Mouse (Mus musculus): ENCODE measurements around the gene Mllt3. TPM values are rescaled to one million over a fixed set of nuclear protein-coding genes. Genes with fewer than 3 reads are reported as not detected.

The Mllt3 gene
- total RNA-seq, 2 experiments from 2014 or later, result 52.2 to 56.0 TPM

DNA sequence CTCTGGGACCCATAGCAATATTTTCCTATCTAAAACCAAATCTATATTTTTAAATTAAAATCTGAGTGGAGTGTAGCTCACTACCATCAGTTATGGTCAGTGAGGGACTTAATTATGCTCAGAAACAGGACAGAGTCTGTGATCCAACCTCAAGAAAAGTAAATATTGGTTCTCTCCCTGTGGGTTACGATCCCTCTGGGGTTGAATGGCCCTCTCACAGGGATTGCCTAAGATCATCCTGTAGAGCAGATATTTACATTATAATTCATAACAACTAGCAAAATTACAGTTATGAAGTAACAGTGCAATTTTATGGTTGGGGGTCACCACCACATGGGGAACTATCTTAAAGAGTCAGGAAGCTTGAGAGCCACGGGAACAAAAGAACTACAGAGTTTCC is 152.9 kb downstream of the Mllt3 start:
- DNase-seq, result no peak

DNA sequence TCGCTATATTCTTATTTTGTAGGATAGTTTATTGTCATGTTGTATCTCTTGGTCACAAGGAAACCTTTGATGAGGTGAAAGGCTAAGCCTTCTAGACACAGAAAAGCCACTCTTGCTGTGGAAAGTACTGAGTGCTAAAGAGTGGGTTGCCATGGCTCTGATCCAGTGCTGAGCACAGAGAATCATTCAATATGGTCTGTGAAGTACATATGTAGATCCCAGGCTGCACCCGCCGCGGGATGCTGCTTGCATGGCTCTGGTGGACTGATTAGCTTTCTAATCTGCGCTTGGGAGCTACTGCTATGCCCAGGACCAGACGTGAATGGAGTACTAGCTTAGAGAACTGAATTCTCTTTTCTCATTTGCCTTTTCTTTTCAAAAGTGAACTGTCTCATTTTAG is 154.5 kb downstream of the Mllt3 start:
- DNase-seq, result peak in 1 of 2 experiments; percentile 25

GRCm38 (mm10) chr4:87870563-87870962 is 162.6 kb downstream of the Mllt3 start:
- no peak for DNase-seq

GRCm38 (mm10) chr4:87866564-87866963 is 166.6 kb downstream of the Mllt3 start:
- DNase-seq, result peak in 1 of 2 experiments; percentile 19

- DNase-seq, result no peak
Observed at GRCm38 (mm10) chr4:87865848-87866247, 167.3 kb downstream of the Mllt3 start.

DNA sequence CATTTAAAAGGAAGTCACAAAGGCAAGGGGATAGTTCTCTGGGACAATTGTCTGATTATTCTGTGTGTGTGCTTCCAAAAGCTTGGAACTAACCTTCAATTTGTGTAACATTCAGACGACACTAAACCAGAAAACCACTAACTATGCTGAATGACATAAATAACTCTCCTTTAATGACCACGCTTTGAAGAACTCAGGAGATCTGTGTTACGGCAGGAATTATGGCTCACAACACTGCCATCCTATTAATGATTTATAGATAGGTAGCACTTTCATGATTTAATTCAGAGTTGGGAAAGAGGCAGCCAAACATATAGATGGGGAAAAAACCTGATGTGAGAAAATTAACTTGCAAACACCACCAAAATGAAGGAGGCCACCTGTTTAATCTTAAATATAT is 168.1 kb downstream of the Mllt3 start:
- DNase-seq, result no peak

DNA sequence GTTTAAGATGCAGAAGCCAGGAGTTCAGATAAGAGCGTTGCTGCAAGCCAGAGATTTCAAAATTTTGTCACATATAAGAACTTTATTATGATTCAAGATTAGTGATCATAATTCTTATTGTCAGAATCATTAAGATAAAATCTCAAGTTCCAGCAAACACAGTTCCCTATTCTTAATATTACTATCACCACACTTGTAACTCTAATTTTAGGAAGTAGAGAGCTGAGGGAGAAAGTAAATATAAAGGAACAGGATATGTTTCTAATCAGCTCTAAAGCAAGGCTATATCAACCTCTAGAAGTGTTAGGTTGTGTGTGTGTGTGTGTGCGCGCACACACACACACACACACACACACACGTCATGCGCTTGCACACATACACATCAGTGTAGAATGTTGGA is 170.0 kb downstream of the Mllt3 start:
- no peak for DNase-seq

- no peak for DNase-seq
Observed at GRCm38 (mm10) chr4:87860723-87861122, 172.4 kb downstream of the Mllt3 start.

DNA sequence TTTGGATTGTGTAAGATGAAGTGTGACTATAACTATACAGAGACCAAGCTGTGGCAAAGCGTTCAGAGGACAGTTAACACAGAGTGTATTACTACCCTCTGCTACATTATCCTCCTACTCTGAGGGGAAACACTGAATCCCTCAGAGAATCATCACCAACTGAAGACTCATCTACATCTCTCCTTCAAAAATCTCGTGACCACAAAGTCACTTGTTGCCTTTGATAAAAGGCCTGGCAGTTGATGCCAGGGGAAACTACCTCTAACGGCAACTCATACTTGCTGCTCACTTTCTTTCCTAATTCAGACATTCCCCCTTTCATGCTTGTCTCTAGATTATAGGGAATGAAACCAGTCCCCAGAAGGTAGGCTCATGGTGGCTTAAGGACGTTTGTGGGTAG is 174.0 kb downstream of the Mllt3 start:
- no peak for DNase-seq

DNA sequence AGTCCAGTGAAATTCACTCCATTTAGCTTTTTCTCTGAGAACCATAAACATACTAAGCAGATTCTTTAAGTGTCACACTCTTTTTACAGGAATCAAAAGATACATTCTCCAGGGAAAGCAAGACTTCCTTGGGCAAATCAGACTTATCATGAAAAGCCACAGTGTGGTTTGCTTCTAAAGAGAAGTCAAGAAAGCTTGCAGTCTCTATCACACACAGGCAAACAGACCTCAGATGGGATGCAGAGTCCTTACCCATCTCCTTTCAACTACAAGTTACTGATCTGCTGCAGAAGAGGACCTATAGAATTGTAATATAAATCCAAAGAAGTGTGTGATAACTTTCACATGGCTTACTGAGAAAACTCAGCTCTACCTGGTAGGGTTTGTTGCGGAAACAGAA is 175.2 kb downstream of the Mllt3 start:
- no peak for DNase-seq

GRCm38 (mm10) chr4:87852461-87852860 is 180.7 kb downstream of the Mllt3 start:
- no peak for DNase-seq

DNA sequence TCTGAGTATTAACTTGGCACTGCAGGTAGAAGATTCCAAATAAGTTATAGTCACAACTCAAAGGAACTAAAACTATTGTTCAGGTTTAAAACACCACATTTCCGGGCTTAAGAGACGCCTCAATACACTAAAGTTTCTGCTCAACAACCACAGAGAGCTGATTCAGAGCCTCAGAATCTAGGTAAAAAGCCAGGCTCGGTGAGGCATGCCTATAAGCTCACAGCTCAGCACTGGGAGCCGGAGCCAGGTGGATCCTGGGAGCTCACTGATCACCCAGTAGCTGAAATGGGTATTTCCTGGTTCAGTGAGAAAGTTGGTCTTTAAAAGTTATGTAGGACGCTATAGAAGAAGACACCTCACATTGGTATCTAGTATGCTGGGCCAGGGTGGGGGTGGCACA is 183.1 kb downstream of the Mllt3 start:
- DNase-seq, result no peak

DNA sequence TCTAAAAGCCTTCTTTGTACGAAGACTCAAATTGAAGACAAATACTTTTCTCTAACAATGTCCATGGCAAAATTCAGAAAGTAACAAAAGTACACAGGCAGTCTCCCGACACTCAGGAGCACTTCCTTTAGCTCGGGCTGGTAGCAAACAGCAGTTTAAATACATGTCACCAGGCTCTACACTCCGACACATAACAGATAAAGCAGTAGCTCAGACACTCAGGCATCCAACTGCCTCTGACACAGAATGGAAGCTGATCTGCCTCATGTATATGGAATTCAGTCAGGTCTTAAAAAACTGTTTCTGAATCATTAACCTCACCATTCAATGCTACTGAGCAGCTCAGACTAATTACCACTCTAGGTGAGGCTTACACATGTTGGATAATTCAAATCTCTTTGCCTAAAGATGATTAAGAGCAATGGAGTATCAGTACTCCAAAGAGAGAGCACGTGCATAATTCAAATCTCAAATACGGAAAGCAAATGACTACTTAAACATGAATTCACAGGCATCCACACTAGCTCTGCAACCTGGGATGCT is 188.4 kb downstream of the Mllt3 start:
- DNase-seq, result no peak

GRCm38 (mm10) chr4:87840210-87840910 is 192.8 kb downstream of the Mllt3 start:
- DNase-seq, result no peak

GRCm38 (mm10) chr4:87838716-87839115 is 194.4 kb downstream of the Mllt3 start:
- no peak for DNase-seq

GRCm38 (mm10) chr4:87837471-87838361 is 195.4 kb downstream of the Mllt3 start:
- DNase-seq, result no peak

GRCm38 (mm10) chr4:87836257-87836656 is 196.9 kb downstream of the Mllt3 start:
- DNase-seq, result no peak

GRCm38 (mm10) chr4:87835191-87835590 is 198.0 kb downstream of the Mllt3 start:
- DNase-seq, result no peak

DNA sequence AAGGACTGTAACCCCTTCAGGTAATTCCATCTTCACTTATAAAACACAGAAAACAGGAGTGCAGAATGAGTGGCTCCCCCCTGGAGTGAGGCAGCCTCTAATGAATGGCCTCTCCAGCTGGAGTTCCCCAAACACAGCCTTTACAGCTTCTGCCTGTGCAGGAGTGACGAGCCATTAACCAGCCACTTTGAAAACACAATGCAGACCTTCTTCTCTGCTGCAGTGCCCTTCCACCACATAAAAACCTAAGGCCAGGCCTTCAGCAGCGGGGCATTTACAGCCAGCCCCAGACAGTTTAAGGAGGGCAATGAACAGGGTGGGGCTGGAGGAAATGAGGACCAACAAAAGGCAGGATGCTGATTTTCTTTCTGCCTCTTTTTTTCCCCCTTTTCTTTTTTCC is 198.9 kb downstream of the Mllt3 start:
- no peak for DNase-seq

GRCm38 (mm10) chr4:87830794-87831306 is 202.3 kb downstream of the Mllt3 start:
- DNase-seq, result no peak

DNA sequence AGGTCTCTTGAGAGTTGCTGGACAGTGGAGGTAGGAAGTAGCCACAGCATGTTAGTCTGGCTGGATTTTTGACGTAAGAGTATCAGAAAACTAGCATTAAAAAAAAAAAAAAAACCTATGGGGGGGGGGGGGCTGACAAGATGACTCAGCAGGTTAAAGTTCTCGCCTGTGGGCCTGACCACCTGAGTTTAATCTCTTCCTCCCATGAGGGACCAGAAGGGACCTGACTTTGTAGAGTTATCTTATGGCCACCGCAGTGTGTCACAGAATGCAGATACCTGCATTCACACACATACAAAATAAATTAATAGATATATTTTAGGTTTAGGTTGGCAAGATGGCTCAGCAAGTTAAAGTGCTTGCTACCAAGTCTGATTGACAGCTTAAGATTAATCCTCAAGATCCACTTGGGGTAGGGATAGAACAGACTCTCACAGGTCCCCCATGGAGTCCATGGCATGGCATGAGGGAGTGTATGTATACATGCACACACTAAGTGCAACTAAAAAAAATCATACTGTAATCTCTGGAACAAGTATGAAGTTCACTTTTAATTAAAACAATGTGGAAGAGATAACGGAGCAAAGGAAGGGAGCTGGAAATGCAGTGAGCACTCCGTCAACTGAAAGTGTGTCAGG is 203.6 kb downstream of the Mllt3 start:
- no peak for DNase-seq

- DNase-seq, result no peak
Observed at GRCm38 (mm10) chr4:87826336-87826735, 206.8 kb downstream of the Mllt3 start.

DNA sequence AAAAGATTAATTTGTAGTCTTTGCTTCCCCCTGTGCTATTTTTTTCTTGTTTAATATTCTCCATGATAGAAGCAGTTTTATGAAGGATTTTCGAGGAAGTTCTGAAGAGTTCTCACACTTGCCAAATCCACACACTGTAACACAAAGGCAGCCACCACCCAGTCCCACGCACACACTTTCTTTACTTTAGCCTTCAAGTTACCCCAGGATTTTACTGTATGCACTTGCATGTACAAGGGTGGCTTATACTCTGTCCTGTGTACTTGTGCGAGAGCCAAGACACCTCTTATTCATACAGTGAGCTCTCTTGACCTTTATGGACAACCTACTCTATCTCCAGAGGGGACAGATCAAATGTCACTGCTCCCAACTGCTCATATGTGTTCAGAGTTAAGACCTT is 209.5 kb downstream of the Mllt3 start:
- DNase-seq, result no peak
